Mouse (Mus musculus) testis, adult 2 months (tissue): Measurements from ENCODE around the gene Fam19a4.

Source experiments
- CTCF ChIP-seq: fragments of 200-500 bp; IDR thresholded peaks from 2 replicates; pipeline ENCODE4 v1.5.1; 2012; ENCODE audit warnings: low read depth, mild to moderate bottlenecking, inconsistent platforms, low read length, moderate library complexity; ENCODE audit not compliant: control insufficient read depth, insufficient read depth, insufficient replicate concordance
- POLR2A ChIP-seq: fragments of 200-500 bp; IDR thresholded peaks from 2 replicates; pipeline ENCODE4 v1.6.1; 2012; ENCODE audit warnings: low read depth, mild to moderate bottlenecking, inconsistent platforms, low read length, moderate library complexity; ENCODE audit not compliant: control insufficient read depth

DNA sequence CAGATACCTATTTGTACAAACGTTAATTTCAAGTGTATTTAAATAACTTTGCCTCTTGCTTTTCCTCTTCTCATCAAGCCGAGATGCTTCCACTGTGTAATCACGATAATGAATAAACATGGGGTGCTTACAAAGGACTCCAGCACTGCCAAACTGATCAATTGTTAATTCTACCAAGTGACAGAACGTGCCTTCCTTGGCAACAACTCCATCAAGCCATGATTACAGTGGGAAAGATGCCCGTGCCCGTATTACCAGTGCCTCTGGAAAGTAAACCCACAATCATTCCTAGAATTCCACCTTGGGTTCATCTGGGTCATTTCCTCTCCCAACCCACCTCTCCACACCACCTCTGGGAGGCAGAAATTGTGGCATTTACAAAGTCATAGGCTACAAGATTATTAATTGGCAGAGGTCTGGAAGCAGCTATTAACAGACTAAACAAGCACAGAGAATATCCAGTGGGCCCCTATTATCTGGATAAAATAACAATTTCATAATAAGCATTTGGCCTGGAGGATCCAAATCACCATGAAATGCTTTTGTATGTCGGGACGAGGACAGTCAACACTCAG, 7.9 kb downstream of the Fam19a4 start:
- TF ChIP-seq CTCF (no peak), POLR2A (no peak)
